Mouse (Mus musculus) gastrocnemius, postnatal 36 days (tissue): ENCODE data around the gene Galnt17. TPM values are rescaled to one million over a fixed set of nuclear protein-coding genes. Genes with fewer than 3 reads are reported as not detected.

Experiments
- DNase-seq, 2 experiments: peaks; one replicate each; pipeline ENCODE4 v3.0.0; 2022
- intact Hi-C: fragments of 180-260 bp; cut with DNase I; formaldehyde crosslinking; loops from one replicate; pipeline ENCODE4 v1.15.1; 2025
- total RNA-seq, 2 experiments: library from RNA; stranded (reverse); gene quantifications; 2 replicates each; pipeline ENCODE4 v1.2.3; 2021

Galnt17 gene
- total RNA-seq, 2 experiments from 2014 or later: 4.8 to 5.3 TPM

GRCm38 (mm10) chr5:131156323-131156722 is 152.0 kb downstream of the Galnt17 start:
- intact Hi-C loops: loop anchor here (1.0 kb wide), 1 partner anchor 272 kb away; no protein-coding TSS in a partner anchor

GRCm38 (mm10) chr5:131142606-131143005 is 165.7 kb downstream of the Galnt17 start:
- intact Hi-C loops: no loop called here
- no peak for DNase-seq

More at GRCm38 (mm10) chr5:131156323-131156722, 152.0 kb downstream of the Galnt17 start:
- no peak for DNase-seq

GRCm38 (mm10) chr5:131134809-131135208 is 173.5 kb downstream of the Galnt17 start:
- intact Hi-C loops: no loop called here
- DNase-seq: no peak

GRCm38 (mm10) chr5:131120296-131120840 is 187.9 kb downstream of the Galnt17 start:
- DNase-seq: no peak
- intact Hi-C loops: no loop called here

GRCm38 (mm10) chr5:131119896-131120295 is 188.4 kb downstream of the Galnt17 start:
- DNase-seq: no peak
- intact Hi-C loops: no loop called here

- no peak for DNase-seq
- intact Hi-C loops: no loop called here
Observed at GRCm38 (mm10) chr5:131117391-131118040, 190.8 kb downstream of the Galnt17 start.

- intact Hi-C loops: no loop called here
- DNase-seq: no peak
Observed at GRCm38 (mm10) chr5:131113850-131114470, 194.3 kb downstream of the Galnt17 start.

GRCm38 (mm10) chr5:131107188-131107587 is 201.1 kb downstream of the Galnt17 start:
- no peak for DNase-seq
- intact Hi-C loops: no loop called here

- no peak for DNase-seq
- intact Hi-C loops: no loop called here
Observed at GRCm38 (mm10) chr5:131096824-131097223, 211.5 kb downstream of the Galnt17 start.

- intact Hi-C loops: no loop called here
- no peak for DNase-seq
Observed at GRCm38 (mm10) chr5:131095635-131096034, 212.7 kb downstream of the Galnt17 start.

- DNase-seq: no peak
- intact Hi-C loops: no loop called here
Observed at GRCm38 (mm10) chr5:131094771-131095170, 213.5 kb downstream of the Galnt17 start.

- intact Hi-C loops: no loop called here
- DNase-seq: no peak
Observed at GRCm38 (mm10) chr5:131094138-131094537, 214.2 kb downstream of the Galnt17 start.

- DNase-seq: no peak
- intact Hi-C loops: no loop called here
Observed at GRCm38 (mm10) chr5:131089876-131090275, 218.4 kb downstream of the Galnt17 start.

GRCm38 (mm10) chr5:131088866-131089265 is 219.4 kb downstream of the Galnt17 start:
- no peak for DNase-seq
- intact Hi-C loops: no loop called here

GRCm38 (mm10) chr5:131083072-131083657 is 225.1 kb downstream of the Galnt17 start:
- intact Hi-C loops: no loop called here
- DNase-seq: no peak

GRCm38 (mm10) chr5:131077682-131078081 is 230.6 kb downstream of the Galnt17 start:
- no peak for DNase-seq
- intact Hi-C loops: no loop called here

GRCm38 (mm10) chr5:131075795-131076194 is 232.5 kb downstream of the Galnt17 start:
- intact Hi-C loops: no loop called here
- DNase-seq: no peak

- no peak for DNase-seq
- intact Hi-C loops: no loop called here
Observed at GRCm38 (mm10) chr5:131074295-131074694, 234.0 kb downstream of the Galnt17 start.

GRCm38 (mm10) chr5:131065174-131065573 is 243.1 kb downstream of the Galnt17 start:
- intact Hi-C loops: no loop called here

GRCm38 (mm10) chr5:131048505-131048904 is 259.8 kb downstream of the Galnt17 start:
- no peak for DNase-seq
- intact Hi-C loops: no loop called here

More at GRCm38 (mm10) chr5:131065174-131065573, 243.1 kb downstream of the Galnt17 start:
- no peak for DNase-seq

GRCm38 (mm10) chr5:131043130-131043529 is 265.2 kb downstream of the Galnt17 start:
- intact Hi-C loops: no loop called here

More at GRCm38 (mm10) chr5:131043130-131043529, 265.2 kb downstream of the Galnt17 start:
- DNase-seq: no peak
